Mouse (Mus musculus): ENCODE results near the gene Elf2. TPM values are rescaled to one million over a fixed set of nuclear protein-coding genes. Genes with fewer than 3 reads are reported as not detected.

Elf2 gene
- polyA plus RNA-seq, 2 experiments = 14.7 to 20.7 TPM

DNA sequence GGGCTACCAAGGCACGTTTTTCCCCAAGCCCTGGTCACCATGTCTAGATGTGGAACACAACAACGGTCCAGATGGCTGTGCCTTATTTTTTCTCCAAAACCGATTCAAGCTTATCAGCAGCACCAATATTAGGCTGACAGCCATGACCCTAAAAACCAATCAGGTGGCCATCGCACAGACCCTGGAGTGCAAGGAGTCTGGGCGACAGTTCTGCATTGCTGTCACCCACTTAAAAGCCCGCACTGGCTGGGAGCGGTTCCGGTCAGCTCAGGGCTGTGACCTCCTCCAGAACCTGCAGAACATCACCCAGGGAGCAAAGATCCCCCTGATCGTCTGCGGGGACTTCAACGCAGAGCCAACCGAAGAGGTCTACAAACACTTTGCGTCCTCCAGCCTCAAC lies 90.6 kb downstream of the Elf2 start:
- no peak for TF ChIP-seq CTCF (IDR thresholded peaks at IDR 0.05; ENCODE audit: low read depth)
- H3K9me3 ChIP-seq (ENCODE audit: control insufficient read depth, low read length) = no peaks in the 10 kb centered on the region
- peaks cover 92% of the 10 kb centered on the region for H3K36me3 ChIP-seq (replicated peaks; ENCODE audit: control insufficient read depth, insufficient read depth, low read depth)
- 83% methylated on average over 13 of the region's 13 CpGs for WGBS (ENCODE audit: insufficient replicate concordance)
- no peaks in the 10 kb centered on the region for H3K27me3 ChIP-seq (ENCODE audit: control insufficient read depth, insufficient read depth, low read length)
- no peak overlapping the region for H3K9ac ChIP-seq (replicated peaks)
- H3K27ac ChIP-seq = no peak overlapping the region
- H3K4me3 ChIP-seq (ENCODE audit: insufficient read depth in 1 of 2, low read depth in 2 of 2, low read length in 2 of 2) = no peak overlapping the region
- ATAC-seq (ENCODE audit: insufficient read depth) (no peak), DNase-seq (ENCODE audit: low read depth in 3 of 3, low spot score in 3 of 3) (no peak)
- H3K4me1 ChIP-seq (replicated peaks; ENCODE audit: control insufficient read depth in 2 of 2, insufficient read depth in 2 of 2, low read length in 1 of 2) = no peaks in the 10 kb centered on the region
- no peak overlapping the region for H3K4me2 ChIP-seq (ENCODE audit: low read depth)

GRCm38 (mm10) chr3:51249460-51249859 lies 91.0 kb downstream of the Elf2 start:
- H3K4me1 ChIP-seq (replicated peaks; ENCODE audit: control insufficient read depth in 2 of 2, insufficient read depth in 2 of 2, low read length in 1 of 2) = no peaks in the 10 kb centered on the region
- H3K9ac ChIP-seq (replicated peaks) = no peak overlapping the region
- H3K4me3 ChIP-seq (ENCODE audit: insufficient read depth in 1 of 2, low read depth in 2 of 2, low read length in 2 of 2) = no peak overlapping the region
- ATAC-seq (ENCODE audit: insufficient read depth) (no peak), DNase-seq (ENCODE audit: low read depth in 3 of 3, low spot score in 3 of 3) (no peak)
- H3K4me2 ChIP-seq (ENCODE audit: low read depth) = no peak overlapping the region
- H3K27ac ChIP-seq = no peak overlapping the region
- H3K9me3 ChIP-seq (ENCODE audit: control insufficient read depth, low read length) = no peaks in the 10 kb centered on the region
- TF ChIP-seq EP300 (IDR thresholded peaks at IDR 0.05; ENCODE audit: low read depth) (no peak), CTCF (IDR thresholded peaks at IDR 0.05; ENCODE audit: low read depth) (no peak)
- 77% methylated on average over 11 of the region's 11 CpGs for WGBS (ENCODE audit: insufficient replicate concordance)
- H3K27me3 ChIP-seq (ENCODE audit: control insufficient read depth, insufficient read depth, low read length) = no peaks in the 10 kb centered on the region
- H3K36me3 ChIP-seq (replicated peaks; ENCODE audit: control insufficient read depth, insufficient read depth, low read depth) = peaks cover 88% of the 10 kb centered on the region

DNA sequence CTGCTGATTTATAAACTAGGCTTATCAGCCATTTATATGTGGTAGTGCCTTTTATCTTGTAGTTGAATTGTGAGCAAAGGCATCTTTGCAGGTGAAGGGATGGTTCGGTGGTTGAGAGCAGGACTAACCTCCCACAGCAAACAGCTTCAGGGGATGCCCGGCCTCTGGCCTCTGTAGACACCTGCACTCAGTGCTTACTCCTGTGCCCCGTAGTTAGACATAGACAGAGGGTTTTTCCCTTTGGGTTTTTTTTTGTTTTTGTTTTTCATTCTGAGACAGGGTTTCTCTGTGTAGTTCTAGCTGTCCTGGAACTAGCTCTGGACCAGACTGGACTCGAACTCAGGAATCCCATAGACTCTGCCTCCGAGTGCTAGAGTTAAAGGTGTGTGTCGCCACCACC lies 91.9 kb downstream of the Elf2 start:
- Histone ChIP-seq H3K4me1 (replicated peaks; ENCODE audit: control insufficient read depth in 2 of 2, insufficient read depth in 2 of 2, low read length in 1 of 2) (no peaks in the 10 kb centered on the region), H3K36me3 (replicated peaks; ENCODE audit: control insufficient read depth, insufficient read depth, low read depth) (peaks cover 80% of the 10 kb centered on the region), H3K9ac (replicated peaks) (no peak overlapping the region), H3K27ac (no peak overlapping the region), H3K4me3 (ENCODE audit: insufficient read depth in 1 of 2, low read depth in 2 of 2, low read length in 2 of 2) (no peak overlapping the region), H3K27me3 (ENCODE audit: control insufficient read depth, insufficient read depth, low read length) (no peaks in the 10 kb centered on the region), H3K4me2 (ENCODE audit: low read depth) (no peak overlapping the region), H3K9me3 (ENCODE audit: control insufficient read depth, low read length) (no peaks in the 10 kb centered on the region)
- DNase-seq (ENCODE audit: low read depth in 3 of 3, low spot score in 3 of 3) = no peak
- no peak for TF ChIP-seq EP300 (IDR thresholded peaks at IDR 0.05; ENCODE audit: low read depth)
- TF ChIP-seq CTCF (IDR thresholded peaks at IDR 0.05; ENCODE audit: low read depth) = no peak
- no peak for ATAC-seq (ENCODE audit: insufficient read depth)
- WGBS (ENCODE audit: insufficient replicate concordance) = 86% methylated on average over 6 of the region's 6 CpGs

- Histone ChIP-seq H3K27me3 (ENCODE audit: control insufficient read depth, insufficient read depth, low read length) (no peaks in the 10 kb centered on the region), H3K4me2 (ENCODE audit: low read depth) (no peak overlapping the region), H3K4me3 (ENCODE audit: insufficient read depth in 1 of 2, low read depth in 2 of 2, low read length in 2 of 2) (no peak overlapping the region), H3K9me3 (ENCODE audit: control insufficient read depth, low read length) (no peaks in the 10 kb centered on the region), H3K4me1 (replicated peaks; ENCODE audit: control insufficient read depth in 2 of 2, insufficient read depth in 2 of 2, low read length in 1 of 2) (no peaks in the 10 kb centered on the region), H3K27ac (no peak overlapping the region), H3K36me3 (replicated peaks; ENCODE audit: control insufficient read depth, insufficient read depth, low read depth) (peaks cover 71% of the 10 kb centered on the region), H3K9ac (replicated peaks) (no peak overlapping the region)
- WGBS (ENCODE audit: insufficient replicate concordance) = 91% methylated on average over 16 of the region's 16 CpGs
- ATAC-seq (ENCODE audit: insufficient read depth) (no peak), DNase-seq (ENCODE audit: low read depth in 3 of 3, low spot score in 3 of 3) (no peak)
- TF ChIP-seq EP300 (IDR thresholded peaks at IDR 0.05; ENCODE audit: low read depth) = no peak
- TF ChIP-seq CTCF (IDR thresholded peaks at IDR 0.05; ENCODE audit: low read depth) = no peak
Measured at GRCm38 (mm10) chr3:51247704-51248103, 92.8 kb downstream of the Elf2 start.

- H3K4me2 ChIP-seq (ENCODE audit: low read depth) = no peak overlapping the region
- H3K4me3 ChIP-seq (ENCODE audit: insufficient read depth in 1 of 2, low read depth in 2 of 2, low read length in 2 of 2) = no peak overlapping the region
- ATAC-seq (ENCODE audit: insufficient read depth) (no peak), DNase-seq (ENCODE audit: low read depth in 3 of 3, low spot score in 3 of 3) (no peak)
- H3K9me3 ChIP-seq (ENCODE audit: control insufficient read depth, low read length) = no peaks in the 10 kb centered on the region
- H3K36me3 ChIP-seq (replicated peaks; ENCODE audit: control insufficient read depth, insufficient read depth, low read depth) = peaks cover 10% of the 10 kb centered on the region
- H3K4me1 ChIP-seq (replicated peaks; ENCODE audit: control insufficient read depth in 2 of 2, insufficient read depth in 2 of 2, low read length in 1 of 2) = peaks cover 3 to 11% of the 10 kb centered on the region in 2 experiments
- H3K27me3 ChIP-seq (ENCODE audit: control insufficient read depth, insufficient read depth, low read length) = no peaks in the 10 kb centered on the region
- H3K9ac ChIP-seq (replicated peaks) = no peak overlapping the region
- TF ChIP-seq CTCF (IDR thresholded peaks at IDR 0.05; ENCODE audit: low read depth) = no peak
- TF ChIP-seq EP300 (IDR thresholded peaks at IDR 0.05; ENCODE audit: low read depth) = no peak
- no peak overlapping the region for H3K27ac ChIP-seq
- 87% methylated on average over 3 of the region's 3 CpGs for whole genome bisulfite sequencing (ENCODE audit: insufficient replicate concordance)
Measured at GRCm38 (mm10) chr3:51239541-51239940, 100.9 kb downstream of the Elf2 start.
